Mouse (Mus musculus): ENCODE results near the gene Col4a2.

Col4a2 gene

GRCm38 (mm10) chr8:11312349-11313175 lies at the start of gene Col4a2, which contains the start of gene Col4a1:
Gene Col4a2 (plus strand): TSS chr8:11312805.
Gene Col4a1 (minus strand): TSS chr8:11312826.
- DNase-seq, result peak; percentile 41 to 53

GRCm38 (mm10) chr8:11263848-11264247 lies 48.8 kb upstream of the Col4a2 start:
- DNase-seq, result no peak

- DNase-seq, result no peak
Measured at GRCm38 (mm10) chr8:11265971-11266370, 46.6 kb upstream of the Col4a2 start.

- no peak for DNase-seq
Measured at GRCm38 (mm10) chr8:11266471-11266870, 46.1 kb upstream of the Col4a2 start.

DNA sequence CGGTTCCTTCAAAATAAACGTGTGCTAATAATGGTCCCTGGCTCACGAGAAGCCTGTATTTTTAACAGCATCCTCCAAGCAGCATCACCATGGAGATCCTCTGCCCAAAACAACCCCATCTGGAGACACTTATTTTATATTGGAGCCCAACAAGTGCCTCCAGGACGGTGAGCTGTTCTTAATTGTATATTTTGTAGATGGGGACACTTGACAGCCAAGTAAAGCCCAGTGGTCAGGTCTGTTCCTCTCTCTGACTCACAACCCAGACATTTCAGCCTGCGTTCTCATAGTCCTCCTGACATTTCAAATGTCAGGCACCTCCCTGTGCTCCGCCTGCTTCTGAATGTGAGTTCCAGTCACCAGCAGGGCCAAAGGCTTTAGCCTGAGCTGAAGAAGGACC lies 43.9 kb upstream of the Col4a2 start:
- DNase-seq, result no peak

- no peak for DNase-seq
Measured at GRCm38 (mm10) chr8:11270826-11271225, 41.8 kb upstream of the Col4a2 start.

DNA sequence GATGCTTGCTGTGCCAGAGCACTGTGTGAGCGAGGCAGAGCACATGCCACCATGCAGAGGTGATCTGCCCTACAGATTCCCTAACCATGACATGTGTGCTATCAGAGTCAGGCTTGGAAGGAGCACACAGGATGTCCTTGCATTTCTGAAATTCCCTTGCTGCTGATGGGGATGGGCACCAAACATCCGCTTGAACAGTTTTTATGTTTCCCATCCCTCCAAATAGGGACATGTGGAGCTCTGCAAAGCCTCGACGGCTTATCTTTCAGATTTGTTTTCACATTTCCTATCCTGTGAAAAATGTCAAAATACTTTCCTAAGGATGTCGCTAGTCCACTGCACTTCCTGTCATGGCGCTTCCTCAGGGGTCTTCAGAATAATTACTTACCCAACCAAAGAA lies 40.4 kb upstream of the Col4a2 start:
- DNase-seq, result no peak

- no peak for DNase-seq
Measured at GRCm38 (mm10) chr8:11273506-11274158, 39.0 kb upstream of the Col4a2 start.

DNA sequence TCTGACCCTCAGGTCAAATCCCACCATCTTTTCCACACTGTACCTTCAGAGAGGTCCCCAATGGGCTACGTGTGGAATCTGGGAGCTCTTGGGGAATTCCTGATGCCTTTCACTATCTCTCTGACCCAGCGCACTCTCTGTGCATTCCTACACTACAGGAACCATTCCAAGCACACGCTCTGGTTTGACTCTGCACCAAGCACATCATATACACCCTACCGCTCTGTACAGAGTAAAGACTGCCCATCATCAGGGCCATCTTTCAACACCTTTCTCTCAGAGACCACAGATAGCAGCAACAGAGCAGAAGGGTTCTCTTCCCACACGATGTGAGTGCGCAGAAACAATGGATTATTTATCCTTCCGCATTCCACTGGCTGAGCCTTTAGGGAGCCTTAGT lies 38.2 kb upstream of the Col4a2 start:
- DNase-seq, result no peak

GRCm38 (mm10) chr8:11276286-11276685 lies 36.3 kb upstream of the Col4a2 start:
- no peak for DNase-seq

DNA sequence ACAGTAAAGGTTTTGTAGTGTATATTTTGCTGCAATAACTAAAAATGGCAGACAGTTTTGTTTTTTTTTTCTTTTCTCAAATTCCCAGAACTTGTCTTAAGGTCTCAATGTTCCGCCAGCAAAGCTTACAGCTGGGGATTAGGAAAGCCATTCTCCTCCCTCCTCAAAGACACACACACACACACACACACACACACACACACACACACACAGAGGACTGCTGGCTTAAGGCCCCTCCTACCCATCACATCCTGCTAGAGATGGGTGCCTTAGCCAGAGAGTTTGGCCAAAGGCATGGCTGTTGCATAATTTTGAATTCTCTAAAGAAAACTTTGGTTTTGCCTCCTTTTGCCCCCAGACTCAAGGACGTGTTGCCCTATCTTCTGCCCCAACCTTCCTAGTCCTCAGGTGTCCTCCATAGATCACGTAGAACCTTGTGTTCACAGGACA lies 35.0 kb upstream of the Col4a2 start:
- no peak for DNase-seq

GRCm38 (mm10) chr8:11278101-11278611 lies 34.4 kb upstream of the Col4a2 start:
- peak; percentile 47 to 64 for DNase-seq

DNA sequence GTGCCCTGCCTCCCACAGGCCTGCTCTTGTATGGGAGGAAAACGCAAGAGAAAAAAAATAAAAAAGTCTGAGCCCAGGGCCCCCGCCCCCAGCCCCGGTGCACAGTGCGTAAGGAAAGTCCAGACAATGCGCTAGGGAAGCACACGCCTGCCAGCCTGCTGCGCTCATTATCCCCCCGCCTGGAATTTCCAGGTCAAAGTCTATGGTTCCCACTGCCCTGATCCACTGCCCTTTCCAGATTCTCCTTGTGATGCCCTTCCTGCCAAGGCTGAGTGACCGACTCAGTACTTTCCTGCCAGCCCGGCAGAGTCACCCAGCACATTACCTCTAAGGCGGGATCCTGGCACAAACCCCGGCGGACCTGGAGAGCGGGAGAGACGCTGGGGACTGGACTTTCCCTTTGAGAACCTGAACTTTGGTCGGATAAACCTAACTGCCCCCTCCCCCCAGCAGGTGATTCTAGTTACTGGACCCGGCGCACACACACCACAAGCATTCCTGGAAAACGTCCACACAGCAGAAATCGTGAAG lies 33.2 kb upstream of the Col4a2 start:
- peak; percentile 19 to 21 for DNase-seq

DNA sequence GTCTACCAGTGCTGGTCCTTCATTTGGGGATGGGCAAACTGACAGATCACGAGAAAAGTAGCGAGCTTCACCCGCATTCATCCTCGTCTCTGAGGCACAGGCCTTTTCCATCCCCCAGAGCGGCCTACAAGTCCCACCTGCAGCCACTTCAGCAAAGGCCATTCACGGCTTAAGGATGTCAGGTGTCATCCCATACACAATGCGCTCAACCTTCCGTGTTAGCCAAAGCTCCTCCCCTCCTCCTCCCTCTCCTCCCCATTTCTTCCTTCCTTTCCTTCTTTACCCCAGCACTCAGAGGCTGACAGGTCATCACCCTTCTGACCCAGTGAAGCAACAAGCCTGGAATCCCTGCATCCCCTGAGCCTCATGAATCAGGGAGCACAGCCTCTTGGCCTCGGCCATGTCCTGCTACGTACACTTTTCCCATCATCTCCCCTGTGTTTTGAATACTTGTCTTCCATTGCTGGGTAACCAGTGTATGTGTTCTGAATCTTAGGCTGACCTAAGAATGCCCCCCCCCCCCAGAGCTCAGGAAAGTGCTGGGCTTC lies 31.8 kb upstream of the Col4a2 start:
- no peak for DNase-seq

- no peak for DNase-seq
Measured at GRCm38 (mm10) chr8:11282139-11282538, 30.5 kb upstream of the Col4a2 start.

GRCm38 (mm10) chr8:11282696-11283095 lies 29.9 kb upstream of the Col4a2 start:
- DNase-seq, result no peak

GRCm38 (mm10) chr8:11283217-11283616 lies 29.4 kb upstream of the Col4a2 start:
- no peak for DNase-seq

DNA sequence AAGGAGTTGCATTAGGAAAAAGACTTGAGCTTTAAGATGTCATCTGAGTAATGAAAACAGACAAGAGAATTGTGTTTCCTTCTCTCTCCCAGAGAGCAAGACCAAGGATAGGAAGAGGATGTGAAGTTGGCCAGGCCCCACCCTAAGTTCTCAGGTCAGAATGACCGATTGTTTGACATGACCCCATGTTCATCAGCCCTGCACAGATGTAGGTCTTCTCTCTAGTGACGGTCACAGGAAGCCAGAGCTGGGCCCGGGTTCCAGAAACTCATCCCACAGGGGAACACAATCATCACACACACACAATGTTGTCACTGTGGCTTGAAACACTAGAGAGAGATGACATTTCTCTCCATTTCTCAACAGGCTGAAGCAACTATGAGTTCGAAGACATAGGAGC lies 27.2 kb upstream of the Col4a2 start:
- DNase-seq, result no peak

- DNase-seq, result no peak
Measured at GRCm38 (mm10) chr8:11287139-11287538, 25.5 kb upstream of the Col4a2 start.

DNA sequence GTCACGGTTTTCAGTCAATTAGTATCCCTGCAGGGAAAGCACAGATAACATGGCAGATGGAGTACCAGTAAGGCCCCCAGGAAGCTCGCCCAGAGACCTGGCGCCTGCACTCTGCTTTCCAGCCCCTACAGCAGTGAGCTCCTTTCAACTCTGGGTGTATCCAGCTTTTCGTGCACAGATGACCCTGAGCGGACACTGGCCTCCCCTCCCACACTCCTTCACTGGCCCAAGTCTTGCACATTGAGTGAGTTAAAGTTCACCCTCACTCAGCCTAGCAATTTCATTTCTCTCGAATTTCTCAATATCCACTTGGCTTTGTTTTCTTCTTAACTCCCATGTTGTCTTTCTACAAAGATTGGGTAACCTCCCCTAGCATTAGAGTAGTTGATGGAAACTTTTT lies 24.3 kb upstream of the Col4a2 start:
- peak in 1 of 2 experiments; percentile 36 for DNase-seq

DNA sequence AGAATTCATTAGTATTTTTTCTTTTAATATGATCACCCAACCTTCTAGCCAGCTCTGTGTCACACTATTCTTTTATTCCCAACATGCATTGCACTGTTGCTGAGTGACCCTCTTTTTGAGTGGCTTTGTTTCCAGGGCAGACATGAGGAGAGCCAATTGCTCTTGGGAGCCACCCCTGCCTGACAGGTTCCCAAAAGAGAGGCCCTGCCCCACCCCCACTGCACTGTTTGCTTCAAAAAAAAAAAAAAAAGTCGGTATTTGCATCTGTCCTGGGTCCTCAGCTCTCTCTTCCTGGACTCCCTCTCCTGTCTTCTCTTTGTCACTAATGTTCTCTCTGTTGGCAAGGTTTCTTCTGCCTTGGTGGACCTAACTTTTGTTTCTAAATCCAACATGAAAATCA lies 22.1 kb upstream of the Col4a2 start:
- DNase-seq, result no peak

- no peak for DNase-seq
Measured at GRCm38 (mm10) chr8:11292611-11293010, 20.0 kb upstream of the Col4a2 start.

DNA sequence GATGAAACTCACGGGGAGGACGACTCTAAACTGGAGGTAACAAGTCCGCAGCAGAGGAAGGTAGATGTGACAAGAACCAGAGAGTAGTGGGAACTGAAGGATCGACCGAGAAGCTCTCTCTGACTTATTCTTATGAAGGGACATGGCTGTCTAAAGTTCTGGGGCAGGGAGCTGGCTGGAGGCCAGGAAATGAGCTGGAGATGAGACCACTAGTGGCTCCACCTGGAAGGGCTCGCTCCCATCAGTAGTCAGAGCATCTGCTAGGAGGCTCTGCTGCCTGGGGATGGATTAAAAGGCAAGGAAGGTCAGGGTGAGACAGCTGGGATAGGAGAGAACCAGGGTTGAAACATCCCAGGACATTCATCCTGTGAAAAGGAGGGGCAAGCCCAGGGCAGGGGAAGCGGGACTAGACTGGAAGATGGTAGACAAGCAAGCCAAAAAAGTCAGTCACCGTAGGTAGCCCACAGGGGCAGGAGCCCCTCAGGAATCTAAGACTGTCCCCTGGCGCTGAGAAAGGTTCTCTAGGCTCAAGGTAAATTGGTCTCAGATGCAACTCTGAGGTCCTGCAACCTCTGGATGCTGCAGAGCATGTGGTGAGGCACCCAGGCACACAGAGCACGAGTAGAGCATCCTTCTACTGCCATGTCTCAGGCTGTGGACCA lies 16.2 kb upstream of the Col4a2 start:
- DNase-seq, result peak in 1 of 2 experiments; percentile 21

Data from cerebellum, postnatal 10 days (tissue).